Mouse (Mus musculus) brown adipose tissue, adult 24 weeks (tissue): ENCODE results near the gene Stx5a. TPM values are rescaled to one million over a fixed set of nuclear protein-coding genes. Genes with fewer than 3 reads are reported as not detected.

Source experiments
- H3K27ac ChIP-seq: fragments of 200-500 bp; replicated peaks from 2 replicates; pipeline ENCODE4 v1.5.1; 2012; ENCODE audit warnings: low read depth, mild to moderate bottlenecking, low read length
- H3K4me1 ChIP-seq: fragments of 200-500 bp; 2 replicates; pipeline ENCODE4 v1.6.1; 2012; ENCODE audit warnings: low read length, mixed read lengths; ENCODE audit not compliant: control insufficient read depth, insufficient read depth, insufficient read length
- H3K4me3 ChIP-seq: fragments of 200-500 bp; 2 replicates; pipeline ENCODE4 v1.5.1; 2012; ENCODE audit warnings: low read depth, mild to moderate bottlenecking, low read length, moderate library complexity; ENCODE audit not compliant: insufficient read depth
- polyA plus RNA-seq: library from polyadenylated mRNA; stranded (reverse); fragments of >200 nt; gene quantifications from 2 replicates; pipeline ENCODE4 v1.2.4, GENCODE M21; 2012; ENCODE audit not compliant: missing spikeins, insufficient read depth, insufficient read length

The Stx5a gene
- polyA plus RNA-seq: 30.7 and 43.6 TPM in 2 replicates

GRCm38 (mm10) chr19:8741243-8741869 is at the start of gene Stx5a:
Gene Stx5a (plus strand): TSS chr19:8741413.
- H3K4me1 ChIP-seq: peaks cover 6% of the 10 kb centered on the region
- H3K4me3 ChIP-seq: peak within 1 kb of the TSS; percentile 92
- H3K27ac ChIP-seq: peak within 1 kb of the TSS; percentile 99

DNA sequence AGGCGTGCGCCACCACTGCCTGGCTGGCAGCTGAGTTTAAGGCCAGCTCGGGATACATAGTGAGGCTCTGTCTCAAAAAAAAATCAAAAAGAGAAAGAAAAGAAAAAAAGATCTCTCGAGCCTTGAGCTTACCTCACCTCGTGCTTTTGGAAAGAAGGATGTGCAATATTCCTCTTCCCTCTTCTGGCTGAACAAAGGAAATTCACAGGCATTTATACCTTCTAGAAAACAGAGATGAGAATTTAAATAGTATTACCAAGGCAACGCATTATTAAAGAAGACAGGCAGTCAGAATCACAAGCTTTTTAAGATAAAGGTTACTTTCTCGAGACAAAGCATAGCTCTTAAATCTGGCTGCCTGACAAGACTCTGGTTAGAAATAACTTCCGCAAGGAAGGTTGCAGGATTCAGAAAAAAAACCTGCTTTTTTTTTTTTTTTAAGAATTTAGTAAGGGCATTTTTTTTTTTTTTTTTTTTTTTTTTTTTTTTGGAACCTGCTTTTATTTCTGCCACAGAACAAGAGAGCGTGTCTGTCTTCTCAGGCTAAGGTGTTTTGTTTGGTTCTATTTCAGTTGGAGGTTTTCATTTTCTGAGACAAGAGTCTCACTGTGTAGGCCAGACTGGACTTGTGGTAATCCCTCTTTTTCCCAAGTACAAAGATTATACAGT is 49.2 kb upstream of the Stx5a start:
- Histone ChIP-seq H3K4me1 (no peaks in the 10 kb centered on the region), H3K4me3 (no peak overlapping the region), H3K27ac (no peak overlapping the region)

DNA sequence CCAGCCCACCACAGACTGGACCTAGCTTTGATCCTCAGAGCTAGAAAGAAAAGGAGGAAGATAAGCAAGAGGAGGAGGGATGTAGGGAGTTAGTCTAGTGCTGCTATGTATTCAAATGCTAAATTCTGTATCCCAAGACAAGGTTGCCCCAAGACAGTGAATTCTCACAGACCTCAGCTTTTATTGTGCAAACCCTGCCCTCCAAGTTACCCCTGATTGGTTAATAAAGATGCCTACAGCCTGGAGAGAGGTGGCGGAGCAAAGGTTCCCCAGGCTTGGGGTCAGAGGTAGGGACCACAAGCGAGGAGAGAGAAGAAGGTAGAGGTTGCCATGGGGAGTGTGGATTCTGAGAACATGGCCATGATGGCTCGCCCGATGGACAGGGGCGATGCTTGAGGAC is 48.5 kb upstream of the Stx5a start:
- H3K4me1 ChIP-seq: no peaks in the 10 kb centered on the region
- H3K4me3 ChIP-seq: no peak overlapping the region
- H3K27ac ChIP-seq: no peak overlapping the region

DNA sequence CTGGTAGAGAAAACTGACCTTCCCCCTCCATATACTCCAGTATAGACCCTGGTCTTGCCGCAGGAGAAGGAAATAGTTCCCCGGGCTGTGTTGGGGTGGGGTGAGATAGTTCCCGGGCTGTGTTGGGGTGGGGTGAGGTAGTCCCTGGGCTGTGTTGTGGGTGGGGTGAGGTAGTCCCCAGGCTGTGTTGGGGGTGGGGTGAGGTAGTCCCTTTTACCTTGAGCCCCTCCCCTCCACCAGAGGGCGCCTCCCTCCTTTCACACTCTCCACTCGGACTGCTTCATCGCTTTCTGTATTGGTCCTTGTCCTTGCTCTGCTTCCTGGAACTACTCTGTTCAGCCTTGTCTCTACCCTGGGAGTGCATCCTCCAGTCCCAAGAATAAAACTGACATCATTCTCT is 45.9 kb upstream of the Stx5a start:
- Histone ChIP-seq H3K4me3 (no peak overlapping the region), H3K27ac (no peak overlapping the region), H3K4me1 (no peaks in the 10 kb centered on the region)

DNA sequence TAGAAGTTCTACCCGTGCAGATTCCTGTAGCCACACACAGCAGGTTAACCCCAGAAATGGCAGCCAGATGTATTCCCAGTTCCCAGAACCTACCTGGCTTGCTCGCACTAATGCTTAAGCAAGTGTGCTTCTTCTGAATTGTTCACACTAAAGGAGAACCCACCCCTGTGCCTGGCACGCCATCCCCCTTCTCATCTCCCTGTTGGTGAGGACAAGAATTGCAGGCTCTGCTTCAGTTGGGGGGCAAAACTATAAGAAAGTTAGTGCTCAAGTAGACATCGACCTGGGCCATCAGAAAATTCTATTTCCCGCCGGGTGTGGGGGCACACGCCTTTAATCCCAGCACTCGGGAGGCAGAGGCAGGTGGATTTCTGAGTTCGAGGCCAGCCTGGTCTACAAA is 41.6 kb upstream of the Stx5a start:
- no peak overlapping the region for H3K27ac ChIP-seq
- no peaks in the 10 kb centered on the region for H3K4me1 ChIP-seq
- no peak overlapping the region for H3K4me3 ChIP-seq

GRCm38 (mm10) chr19:8702458-8702857 is 38.8 kb upstream of the Stx5a start:
- H3K4me3 ChIP-seq: no peak overlapping the region
- no peaks in the 10 kb centered on the region for H3K4me1 ChIP-seq
- H3K27ac ChIP-seq: no peak overlapping the region

GRCm38 (mm10) chr19:8703571-8703970 is 37.6 kb upstream of the Stx5a start:
- no peaks in the 10 kb centered on the region for H3K4me1 ChIP-seq
- no peak overlapping the region for H3K4me3 ChIP-seq
- no peak overlapping the region for H3K27ac ChIP-seq

- no peak overlapping the region for H3K27ac ChIP-seq
- H3K4me3 ChIP-seq: no peak overlapping the region
- H3K4me1 ChIP-seq: no peaks in the 10 kb centered on the region; the same call in 1 of the 2 replicates
These were observed 36.0 kb upstream of the Stx5a start for GRCm38 (mm10) chr19:8705026-8705708.

DNA sequence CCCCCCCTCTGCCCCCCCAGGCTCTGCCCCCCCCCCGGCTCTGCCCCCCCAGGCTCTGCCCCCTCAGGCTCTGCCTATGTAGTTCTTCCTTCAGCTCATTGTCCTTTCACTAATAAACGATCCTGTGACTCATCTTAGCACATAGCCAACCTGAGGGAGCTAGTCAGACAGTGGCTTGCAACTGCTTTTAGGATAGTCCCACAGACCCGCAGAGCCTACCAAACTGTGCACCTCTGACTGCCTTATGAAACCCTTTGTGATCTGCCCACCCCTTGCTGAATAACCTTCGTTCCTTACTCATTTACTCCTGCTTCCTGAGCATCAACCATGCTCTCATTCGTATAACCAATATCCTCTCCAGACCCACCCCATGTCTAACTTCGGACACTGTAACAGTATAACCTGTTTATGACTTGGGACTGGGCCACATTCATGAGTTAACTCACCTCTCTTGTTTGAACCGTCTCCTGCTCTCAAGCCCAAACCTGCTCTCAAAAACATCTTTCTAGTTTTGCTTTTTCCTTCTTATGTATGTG is 35.0 kb upstream of the Stx5a start:
- no peak overlapping the region for H3K27ac ChIP-seq
- no peaks in the 10 kb centered on the region; the same call in 1 of the 2 replicates for H3K4me1 ChIP-seq
- no peak overlapping the region for H3K4me3 ChIP-seq

GRCm38 (mm10) chr19:8706930-8707329 is 34.3 kb upstream of the Stx5a start:
- peaks cover 5% of the 10 kb centered on the region; the same call in 1 of the 2 replicates for H3K4me1 ChIP-seq
- H3K4me3 ChIP-seq: no peak overlapping the region
- H3K27ac ChIP-seq: no peak overlapping the region

DNA sequence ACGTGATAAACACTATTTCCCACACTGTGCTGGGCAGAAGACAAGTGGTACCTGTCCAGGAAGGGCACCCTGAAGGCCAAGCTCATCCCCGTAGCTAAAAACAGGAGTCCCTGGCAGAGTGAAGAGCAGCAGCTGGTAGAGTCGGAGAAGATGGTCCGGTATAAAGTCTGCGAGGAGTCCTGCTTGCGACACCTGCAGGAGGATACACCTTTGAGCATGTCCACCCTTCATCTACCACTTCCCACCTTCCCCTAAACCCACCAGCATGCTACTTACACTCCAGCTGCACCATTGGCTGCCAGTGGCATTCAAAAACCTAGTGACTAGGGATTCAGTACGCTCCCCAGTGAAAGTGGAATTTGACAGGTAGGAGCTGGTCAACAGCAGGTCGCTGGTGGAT is 32.3 kb upstream of the Stx5a start:
- Histone ChIP-seq H3K4me1 (peaks cover 7% of the 10 kb centered on the region; the same call in 1 of the 2 replicates), H3K4me3 (no peak overlapping the region), H3K27ac (no peak overlapping the region)

DNA sequence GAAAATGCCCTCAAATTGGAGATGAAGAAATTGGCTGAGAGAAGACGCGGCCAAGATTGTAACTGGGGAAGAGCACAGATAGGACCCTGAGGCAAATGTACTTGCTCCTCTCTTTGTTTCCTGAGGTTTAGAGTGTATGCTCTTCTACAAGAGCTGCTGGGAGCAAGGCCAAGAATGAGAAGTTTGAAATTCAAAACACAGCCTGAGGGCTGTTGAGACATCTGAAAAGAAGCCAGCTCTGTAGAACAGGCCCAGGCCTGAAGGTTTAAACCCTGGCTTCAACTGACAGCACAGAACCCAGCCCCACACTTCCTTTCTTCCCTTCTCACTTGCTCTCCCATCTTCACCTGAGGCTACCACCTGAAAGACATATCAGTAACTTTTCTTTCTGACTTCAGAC is 31.2 kb upstream of the Stx5a start:
- H3K4me1 ChIP-seq: peaks cover 7% of the 10 kb centered on the region; the same call in 1 of the 2 replicates
- H3K4me3 ChIP-seq: no peak overlapping the region
- no peak overlapping the region for H3K27ac ChIP-seq

GRCm38 (mm10) chr19:8711506-8711905 is 29.7 kb upstream of the Stx5a start:
- Histone ChIP-seq H3K4me1 (peaks cover 7% of the 10 kb centered on the region; the same call in 1 of the 2 replicates), H3K4me3 (peak overlapping the region; percentile 80), H3K27ac (peak overlapping the region; percentile 81)

- Histone ChIP-seq H3K27ac (peak overlapping the region; percentile 81), H3K4me1 (peaks cover 7% of the 10 kb centered on the region; the same call in 1 of the 2 replicates), H3K4me3 (peak overlapping the region; percentile 80)
These were observed 29.0 kb upstream of the Stx5a start for GRCm38 (mm10) chr19:8711949-8712869.
